Mouse (Mus musculus): ENCODE measurements around the gene Eva1b. TPM values are rescaled to one million over a fixed set of nuclear protein-coding genes. Genes with fewer than 3 reads are reported as not detected.

The Eva1b gene
- total RNA-seq (2021), result 10 to 100 TPM in 1 of 2 experiments, 1 to 10 TPM in 1; 6.7 to 10.4 TPM
- long read RNA-seq, partial matches to known transcripts, result 0 of 6 reads
- long read RNA-seq, other reads (novel, unspliced or antisense), result 0 of 6 reads

DNA sequence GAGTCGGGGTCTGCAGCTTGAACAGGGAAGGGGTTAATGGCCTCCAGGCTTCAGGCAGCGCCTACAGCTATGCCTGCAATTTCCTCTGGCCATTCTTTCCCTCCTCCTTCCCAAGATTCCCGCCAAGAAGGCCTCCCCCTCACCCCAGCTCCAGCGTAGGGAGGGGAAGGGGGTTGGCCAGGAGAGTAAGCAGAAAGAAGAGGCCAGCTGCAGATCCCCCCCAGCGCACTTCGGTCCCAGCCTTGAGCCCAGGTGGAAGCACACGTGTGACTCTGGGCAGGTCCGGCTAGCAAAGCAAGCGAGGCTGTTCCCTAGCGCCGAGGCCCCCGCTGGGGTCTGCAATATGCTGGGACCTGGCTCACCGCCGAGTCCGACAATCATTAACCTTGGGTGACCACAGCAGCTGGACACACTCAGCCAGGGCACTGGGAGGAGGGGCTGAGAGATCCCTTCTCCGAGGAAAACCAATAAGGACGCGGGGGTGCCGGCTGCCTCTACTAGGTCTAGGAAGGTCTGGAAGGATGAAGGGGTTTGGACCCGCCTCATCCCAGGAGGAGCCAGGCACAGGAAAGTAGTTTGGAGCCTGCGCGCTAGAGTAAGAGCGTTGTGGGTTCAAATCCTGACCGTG, at the start of gene Eva1b:
Eva1b (plus strand) TSS at position 212 of the 628 bp plus-strand sequence.
- DNase-seq (ENCODE audit: low spot score in 2 of 2), result no peak

GRCm38 (mm10) chr4:126099365-126099764, 48.2 kb upstream of the Eva1b start:
- no peak for DNase-seq (ENCODE audit: low spot score in 2 of 2)

GRCm38 (mm10) chr4:126100764-126101163, 46.8 kb upstream of the Eva1b start:
- DNase-seq (ENCODE audit: low spot score in 2 of 2), result no peak

DNA sequence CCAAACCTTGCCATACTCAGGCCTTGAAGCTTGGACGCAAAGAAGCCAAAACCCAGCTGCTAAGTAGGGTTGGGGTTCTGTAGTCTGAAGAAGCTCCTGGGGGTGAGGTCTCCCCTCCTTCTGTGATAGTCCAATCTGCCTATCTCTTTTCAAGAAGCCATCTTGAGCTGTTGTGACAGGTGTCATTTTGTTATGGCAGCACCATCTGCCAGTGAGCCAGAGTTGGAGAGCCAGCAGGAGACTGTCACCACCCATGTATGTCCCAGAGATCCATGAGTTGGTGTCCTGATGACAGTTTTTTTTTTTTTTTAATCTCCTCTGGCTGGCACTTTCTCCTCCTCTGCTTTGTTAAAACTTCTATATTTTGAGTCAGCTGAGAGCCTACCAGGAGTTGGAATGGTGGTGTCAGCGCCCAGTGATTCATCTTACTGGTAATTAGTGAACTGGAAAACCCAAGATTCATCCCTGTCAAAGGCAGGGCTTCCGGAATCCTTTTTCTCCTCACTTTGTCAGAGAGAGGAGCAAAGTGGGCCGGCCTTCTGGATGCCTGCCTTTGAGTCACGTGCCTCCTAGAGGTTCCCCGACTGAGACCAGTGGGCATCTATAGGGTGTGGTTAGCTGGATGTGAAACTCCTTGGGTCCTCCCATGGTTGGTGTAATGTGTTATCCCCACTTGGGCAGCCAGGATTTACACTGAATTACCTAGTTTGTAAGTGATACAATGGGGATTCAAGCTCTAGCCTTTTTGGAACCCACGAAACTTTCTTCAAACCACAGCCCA, 45.3 kb upstream of the Eva1b start:
- no peak for DNase-seq (ENCODE audit: low spot score in 2 of 2)

- peak; percentile 73 to 80 for DNase-seq (ENCODE audit: low spot score in 2 of 2)
Measured at GRCm38 (mm10) chr4:126103057-126103581, 44.4 kb upstream of the Eva1b start.

GRCm38 (mm10) chr4:126103590-126104068, 43.9 kb upstream of the Eva1b start, which contains the start of gene Stk40:
TSS of gene Stk40 (plus strand) at chr4:126103957.
- DNase-seq (ENCODE audit: low spot score in 2 of 2), result peak; percentile 93 to 96

- DNase-seq (ENCODE audit: low spot score in 2 of 2), result peak in 1 of 2 experiments; percentile 33
Measured at GRCm38 (mm10) chr4:126104261-126105075, 43.1 kb upstream of the Eva1b start.

DNA sequence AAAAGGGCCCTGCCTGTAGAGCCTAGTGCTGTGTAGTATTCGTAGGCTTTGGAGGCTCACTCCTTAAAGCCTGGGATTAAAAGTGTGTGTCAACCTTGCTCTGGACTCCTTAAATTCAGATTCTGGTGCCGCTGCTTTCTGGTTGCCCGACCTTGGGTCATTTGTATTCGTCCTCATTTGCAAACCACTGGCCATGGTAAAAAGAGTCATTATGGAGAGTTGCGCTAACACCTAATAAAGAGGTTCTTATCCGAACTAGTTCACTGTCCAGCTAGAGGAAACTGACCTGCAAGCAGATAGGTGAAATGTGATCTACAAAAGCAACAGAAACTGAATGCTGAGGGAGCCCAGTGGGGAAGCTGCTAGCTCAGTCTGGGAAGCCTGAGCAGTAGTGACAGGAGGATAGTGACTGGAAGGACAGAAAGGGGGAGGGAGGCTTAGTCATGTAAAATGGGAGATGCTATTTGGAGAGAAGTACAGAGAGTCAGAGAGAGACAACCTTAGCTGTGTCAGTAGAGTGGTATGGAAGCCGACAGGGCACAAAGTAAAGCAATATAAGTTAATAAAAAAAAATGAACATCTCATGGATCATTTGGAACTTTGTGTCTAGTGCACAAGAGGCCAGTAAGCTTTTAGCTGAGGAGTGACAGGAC, 42.3 kb upstream of the Eva1b start:
- DNase-seq (ENCODE audit: low spot score in 2 of 2), result no peak

DNA sequence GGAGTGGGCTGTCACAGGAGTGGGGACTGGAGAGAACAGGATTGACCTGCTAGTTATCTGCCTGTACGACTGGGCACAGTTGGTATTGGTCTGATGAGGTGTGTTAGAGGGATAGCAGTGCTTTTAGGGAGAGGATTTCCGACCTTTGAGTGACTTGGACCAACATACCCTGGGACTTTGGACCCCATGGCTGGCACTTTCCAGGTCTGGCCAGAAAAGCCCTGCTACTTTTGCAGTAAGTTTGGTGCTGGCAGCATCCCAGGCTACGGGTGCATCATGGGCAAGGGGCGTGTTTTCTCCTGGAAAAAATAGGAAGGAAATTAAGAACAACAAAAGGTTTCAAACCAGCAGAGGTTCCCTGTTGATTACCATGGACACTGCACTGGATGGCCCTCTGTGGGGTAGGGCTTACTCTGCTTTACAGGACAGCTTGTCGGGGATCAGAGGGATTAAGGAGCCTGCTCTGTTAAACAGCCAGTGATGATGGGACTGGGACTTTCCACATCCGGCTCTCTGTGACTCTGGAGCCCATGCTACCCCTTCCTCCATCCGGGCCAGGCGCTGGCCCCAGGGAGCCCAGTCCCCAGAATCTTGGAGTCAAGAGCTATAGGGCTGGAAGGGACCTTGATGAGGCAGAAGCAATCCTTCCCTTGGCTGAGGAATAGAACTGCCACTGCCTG, 39.3 kb upstream of the Eva1b start:
- DNase-seq (ENCODE audit: low spot score in 2 of 2), result no peak

DNA sequence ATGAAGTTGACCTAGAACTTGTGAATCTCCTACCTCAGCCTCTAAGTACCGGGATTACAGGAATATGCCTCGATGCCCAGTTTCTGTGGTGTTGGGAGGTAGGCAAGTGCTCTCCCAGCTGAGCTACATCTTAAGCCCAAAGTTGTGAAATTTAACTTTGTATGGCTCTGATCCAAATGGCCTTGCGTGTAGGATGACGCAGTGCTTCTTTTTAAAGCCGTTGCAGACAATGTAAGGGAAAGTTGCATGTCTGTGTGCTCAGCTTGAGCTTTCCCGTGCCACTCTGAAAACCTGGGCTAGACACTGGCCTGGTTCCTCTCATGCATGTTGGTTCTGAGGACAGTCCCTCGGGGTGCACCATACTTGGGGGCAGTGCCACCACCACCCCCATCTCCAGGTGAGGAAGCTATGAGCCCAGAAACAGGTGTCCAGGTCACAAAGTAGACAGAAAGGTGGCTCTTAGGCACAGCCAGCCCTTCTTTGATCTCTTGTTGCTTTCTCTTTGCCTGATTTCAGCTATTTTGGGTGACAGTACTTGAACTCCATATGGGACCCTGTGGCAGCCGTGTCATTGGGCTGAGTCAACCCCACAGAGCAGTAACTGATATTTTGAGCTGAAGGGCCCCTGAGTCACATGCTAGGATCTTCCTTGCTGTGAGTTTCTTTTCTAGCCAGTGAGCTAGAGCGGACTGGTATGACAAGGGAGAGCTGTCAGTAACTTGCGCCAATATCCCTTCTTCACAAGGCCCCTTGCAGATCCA, 37.8 kb upstream of the Eva1b start:
- no peak for DNase-seq (ENCODE audit: low spot score in 2 of 2)

GRCm38 (mm10) chr4:126110374-126111152, 37.0 kb upstream of the Eva1b start:
- DNase-seq (ENCODE audit: low spot score in 2 of 2), result peak; percentile 70 to 76

- DNase-seq (ENCODE audit: low spot score in 2 of 2), result no peak
Measured at GRCm38 (mm10) chr4:126111153-126111549, 36.4 kb upstream of the Eva1b start.

DNA sequence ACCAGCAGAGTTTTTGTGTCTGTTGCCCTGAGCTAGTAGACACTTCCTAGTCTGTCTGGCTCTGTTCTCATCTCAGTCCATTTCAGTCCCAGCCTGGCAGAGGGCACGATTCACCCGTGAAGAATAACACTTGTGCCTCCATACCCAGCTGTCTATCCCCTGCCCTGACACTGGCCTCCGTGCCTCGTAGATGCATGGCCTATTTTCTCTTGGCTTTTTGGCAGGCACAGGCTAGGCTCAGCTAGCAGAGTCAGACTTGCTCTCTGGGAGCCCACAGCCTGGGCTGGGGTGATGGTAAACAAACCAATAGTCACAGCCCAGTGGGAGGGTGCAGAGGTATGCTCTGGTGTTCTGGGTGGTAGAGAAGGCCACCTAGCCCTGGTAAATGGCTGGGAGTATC, 34.3 kb upstream of the Eva1b start:
- no peak for DNase-seq (ENCODE audit: low spot score in 2 of 2)

DNA sequence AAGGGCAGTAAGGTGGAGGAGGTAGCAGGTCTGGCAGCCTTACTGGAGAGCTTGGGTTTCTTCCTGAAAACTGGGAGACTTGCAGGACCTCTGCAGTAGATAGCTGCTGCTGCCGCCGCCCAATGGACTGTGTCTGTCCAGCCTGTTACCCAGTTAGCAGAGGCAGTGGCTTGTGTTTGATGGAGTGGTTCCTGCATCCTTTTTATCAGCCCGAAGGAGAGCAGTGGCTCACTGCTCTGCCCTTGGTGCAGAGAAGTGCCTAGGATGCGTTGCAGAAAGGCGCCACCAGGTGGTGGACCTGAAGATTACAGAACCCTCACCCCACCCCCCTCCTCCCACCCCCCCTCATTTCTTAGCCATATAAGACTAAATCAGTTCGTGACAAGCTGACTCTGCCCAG, 33.6 kb upstream of the Eva1b start:
- DNase-seq (ENCODE audit: low spot score in 2 of 2), result peak; percentile 54 to 60

DNA sequence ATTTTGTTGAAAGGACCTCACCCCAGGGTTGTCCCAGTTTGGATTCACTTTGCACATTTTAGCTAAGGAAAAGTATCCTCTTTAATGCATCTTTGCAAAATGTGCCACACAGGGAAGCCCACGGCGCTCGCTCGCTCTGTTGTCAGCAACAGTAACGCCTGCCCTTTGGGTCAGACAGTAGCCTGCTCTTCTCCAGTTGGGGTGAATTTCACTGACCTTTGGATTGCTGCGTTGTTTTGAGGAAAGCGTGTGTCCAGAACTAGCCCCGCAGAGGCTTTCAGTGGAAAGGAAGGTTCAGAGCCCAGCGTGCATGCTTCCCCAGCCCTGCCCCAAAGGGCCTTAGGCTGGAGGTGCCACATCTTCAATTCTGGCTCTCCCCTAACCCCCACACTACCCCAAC, 32.1 kb upstream of the Eva1b start:
- no peak for DNase-seq (ENCODE audit: low spot score in 2 of 2)

GRCm38 (mm10) chr4:126115871-126116521, 31.5 kb upstream of the Eva1b start:
- no peak for DNase-seq (ENCODE audit: low spot score in 2 of 2)

GRCm38 (mm10) chr4:126117116-126117515, 30.4 kb upstream of the Eva1b start:
- no peak for DNase-seq (ENCODE audit: low spot score in 2 of 2)

- peak in 1 of 2 experiments; percentile 32 for DNase-seq (ENCODE audit: low spot score in 2 of 2)
Measured at GRCm38 (mm10) chr4:126118651-126119050, 28.9 kb upstream of the Eva1b start.
